Mouse (Mus musculus): ENCODE measurements at regions not wholly inside any gene's neighbourhood (a gene's known extent, or its start where the extent isn't known, plus 50 kb on each side); places are given as distances from the start of the nearest gene placed in this dataset.

DNA sequence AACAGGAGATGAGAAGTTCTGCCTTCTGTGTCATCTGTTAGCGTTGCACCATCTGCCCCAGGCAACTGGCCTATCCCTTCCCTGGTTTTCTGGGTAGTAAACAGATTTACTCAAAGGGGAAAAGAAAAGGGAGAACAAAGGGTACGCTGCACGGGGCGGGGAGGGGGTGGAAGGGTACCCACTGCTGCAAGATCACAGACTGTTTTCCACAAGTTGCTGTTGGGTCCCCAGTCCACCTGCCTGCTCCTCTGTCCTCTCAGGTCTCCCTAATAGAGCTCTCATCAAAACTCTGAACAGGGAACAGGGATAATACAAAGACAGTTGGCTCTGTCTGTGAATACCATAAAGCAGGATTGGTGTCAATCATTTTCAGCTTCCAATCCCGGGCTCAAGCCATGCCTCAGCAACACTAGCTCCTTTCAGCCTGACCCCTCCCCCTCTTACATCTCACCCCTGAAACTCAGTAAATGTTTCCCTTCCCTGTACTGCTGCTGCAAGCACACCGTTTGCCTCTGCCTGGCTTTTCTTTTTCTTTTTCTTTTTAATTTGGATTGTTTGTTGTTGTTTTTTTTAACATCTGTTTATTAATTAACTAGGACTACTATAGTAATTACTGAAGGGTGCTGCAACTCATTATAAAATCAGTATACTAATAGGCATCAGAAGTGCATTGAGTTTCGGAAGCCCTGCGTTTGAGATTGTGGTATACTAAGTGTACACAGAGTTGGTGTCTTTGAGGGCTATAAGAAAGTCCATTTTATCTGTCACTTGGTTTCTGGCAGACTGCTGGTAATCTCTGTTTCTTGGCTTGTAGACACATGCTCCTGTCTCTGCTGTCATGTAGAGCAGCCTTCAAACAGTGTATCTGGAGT lies 244.0 kb upstream of the Cited2 start:
- TF ChIP-seq CTCF (conservative IDR thresholded peaks at IDR 0.05; ENCODE audit: low read length) (no peak), NANOG (IDR thresholded peaks at IDR 0.05; ENCODE audit: borderline replicate concordance, low read length) (no peak), POU5F1 (IDR thresholded peaks at IDR 0.05; ENCODE audit: borderline replicate concordance, low read length) (no peak)
